Mouse (Mus musculus) embryonic facial prominence, embryonic 14.5 days (tissue): ENCODE data around the gene Ccnd1. TPM values are rescaled to one million over a fixed set of nuclear protein-coding genes. Genes with fewer than 3 reads are reported as not detected.

Experiments used
- ATAC-seq: fragments of 200-750 bp; cut with Nextera tagmentation; 2 replicates; pipeline ENCODE4 v1.8.0; 2017; ENCODE audit warnings: low read depth, moderate number of reproducible peaks, moderate TSS enrichment
- DNase-seq: peaks from one replicate; pipeline ENCODE4 v3.0.0-alpha.2; 2015; ENCODE audit warnings: low spot score
- H3K27ac ChIP-seq: fragments of 300-500 bp; sonication (generic); replicated peaks from 2 replicates; pipeline ENCODE4 v1.5.1; 2014; ENCODE audit warnings: low read depth, mild to moderate bottlenecking, low read length, moderate library complexity
- H3K27me3 ChIP-seq: fragments of 300-500 bp; sonication (generic); replicated peaks from 2 replicates; pipeline ENCODE4 v1.6.1; 2014; ENCODE audit warnings: low read length; ENCODE audit not compliant: control insufficient read depth, insufficient read depth
- H3K36me3 ChIP-seq: fragments of 300-500 bp; sonication (generic); 2 replicates; pipeline ENCODE4 v1.6.1; 2014; ENCODE audit warnings: low read length, mixed read lengths; ENCODE audit not compliant: control insufficient read depth, insufficient read depth
- H3K4me1 ChIP-seq: fragments of 300-500 bp; sonication (generic); 2 replicates; pipeline ENCODE4 v1.6.1; 2014; ENCODE audit warnings: antibody characterized with exemption, low read length; ENCODE audit not compliant: control insufficient read depth, insufficient read depth
- H3K4me2 ChIP-seq: fragments of 300-500 bp; sonication (generic); 2 replicates; pipeline ENCODE4 v1.6.1; 2014; ENCODE audit warnings: low read depth, mild to moderate bottlenecking, low read length, moderate library complexity, mixed read lengths
- H3K4me3 ChIP-seq: fragments of 300-500 bp; sonication (generic); 2 replicates; pipeline ENCODE4 v1.5.1; 2014; ENCODE audit warnings: low read depth, mild to moderate bottlenecking, low read length
- H3K9ac ChIP-seq: fragments of 300-500 bp; sonication (generic); 2 replicates; pipeline ENCODE4 v1.6.1; 2014; ENCODE audit warnings: low read depth, mild to moderate bottlenecking, low read length, moderate library complexity, mixed read lengths
- H3K9me3 ChIP-seq: fragments of 300-500 bp; sonication (generic); 2 replicates; pipeline ENCODE4 v1.6.1; 2016; ENCODE audit warnings: low read length; ENCODE audit not compliant: control insufficient read depth
- WGBS: fragments of 180-500 bp; shearing (Covaris S2); extraction: QIAGEN DNeasy Blood & Tissue Kit; methylation state at CpG from one replicate; pipeline ENCODE4 v1.1.7; 2014; 5-methylcytosine and 5-hydroxymethylcytosine counted together
- polyA plus RNA-seq: library from polyadenylated mRNA; unstranded; fragments of >200 nt; fragmentation: Nextera tagmentation; extraction: Ambion mirVana; gene quantifications from 2 replicates; pipeline ENCODE4 v1.2.1, GENCODE M21; 2014

The Ccnd1 gene
- polyA plus RNA-seq, result 137 and 146 TPM in 2 replicates

DNA sequence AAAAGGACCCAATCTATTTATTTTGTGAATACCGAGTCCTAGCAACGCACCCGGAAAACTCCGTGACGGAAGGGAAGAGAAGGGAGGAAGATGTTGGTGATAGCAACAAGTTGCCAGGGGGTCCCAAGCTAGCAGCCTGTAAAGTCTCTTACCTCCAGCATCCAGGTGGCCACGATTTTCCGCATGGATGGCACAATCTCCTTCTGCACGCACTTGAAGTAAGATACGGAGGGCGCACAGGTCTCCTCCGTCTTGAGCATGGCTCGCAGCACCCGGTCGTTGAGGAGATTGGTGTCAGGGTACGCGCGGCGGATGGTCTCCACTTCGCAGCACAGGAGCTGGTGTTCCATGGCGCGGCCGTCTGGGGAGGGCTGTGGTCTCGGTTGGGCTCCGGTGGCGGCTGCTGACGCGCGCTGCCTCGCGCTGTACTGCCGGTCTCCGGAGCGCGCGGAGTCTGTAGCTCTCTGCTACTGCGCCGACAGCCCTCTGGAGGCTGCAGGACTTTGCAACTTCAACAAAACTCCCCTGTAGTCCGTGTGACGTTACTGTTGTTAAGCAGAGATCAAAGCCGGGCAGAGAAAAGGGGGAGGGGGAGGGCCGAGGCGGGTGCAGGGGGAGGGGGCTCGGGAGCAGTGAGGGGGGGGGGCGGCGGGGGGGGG, at the start of gene Ccnd1:
Gene Ccnd1 (minus strand): TSS at position 582 of the 659 bp plus-strand sequence.
- H3K4me1 ChIP-seq, result peaks cover 12% of the 10 kb centered on the region
- peak within 1 kb of the TSS; percentile 91 for H3K27ac ChIP-seq
- H3K9ac ChIP-seq, result peak within 1 kb of the TSS; percentile 77
- peak; percentile 93 for DNase-seq
- H3K4me3 ChIP-seq, result peak within 1 kb of the TSS; percentile 70
- peak; percentile 64 for ATAC-seq
- H3K36me3 ChIP-seq, result peaks cover 27% of the 10 kb centered on the region
- 0 out of 2 replicates have a peak, but pooled peaks cover 6% of the 10 kb centered on the region for H3K27me3 ChIP-seq
- WGBS, result under 1% methylated on average over 22 of the region's 45 CpGs
- no peaks in the 10 kb centered on the region for H3K9me3 ChIP-seq
- peak within 1 kb of the TSS; percentile 93 for H3K4me2 ChIP-seq

- no peaks in the 10 kb centered on the region for H3K36me3 ChIP-seq
- H3K27me3 ChIP-seq, result no peaks in the 10 kb centered on the region
- no peak overlapping the region for H3K4me3 ChIP-seq
- H3K9ac ChIP-seq, result no peak overlapping the region
- ATAC-seq, result no peak
- no peaks in the 10 kb centered on the region for H3K4me1 ChIP-seq
- H3K27ac ChIP-seq, result no peak overlapping the region
- DNase-seq, result peak; percentile 61
- H3K4me2 ChIP-seq, result no peak overlapping the region
- 55% methylated on average over 3 of the region's 3 CpGs for WGBS
- no peaks in the 10 kb centered on the region for H3K9me3 ChIP-seq
Measured at GRCm38 (mm10) chr7:144988856-144989255, 49.1 kb upstream of the Ccnd1 start.

GRCm38 (mm10) chr7:144985100-144985499, 45.4 kb upstream of the Ccnd1 start:
- no peak overlapping the region for H3K27ac ChIP-seq
- H3K9me3 ChIP-seq, result no peaks in the 10 kb centered on the region
- no peaks in the 10 kb centered on the region for H3K27me3 ChIP-seq
- WGBS, result 67% methylated on average over 1 of the region's 1 CpGs
- H3K4me3 ChIP-seq, result no peak overlapping the region
- no peaks in the 10 kb centered on the region for H3K4me1 ChIP-seq
- no peak for ATAC-seq
- no peak overlapping the region for H3K9ac ChIP-seq
- H3K4me2 ChIP-seq, result no peak overlapping the region
- DNase-seq, result no peak
- no peaks in the 10 kb centered on the region for H3K36me3 ChIP-seq

DNA sequence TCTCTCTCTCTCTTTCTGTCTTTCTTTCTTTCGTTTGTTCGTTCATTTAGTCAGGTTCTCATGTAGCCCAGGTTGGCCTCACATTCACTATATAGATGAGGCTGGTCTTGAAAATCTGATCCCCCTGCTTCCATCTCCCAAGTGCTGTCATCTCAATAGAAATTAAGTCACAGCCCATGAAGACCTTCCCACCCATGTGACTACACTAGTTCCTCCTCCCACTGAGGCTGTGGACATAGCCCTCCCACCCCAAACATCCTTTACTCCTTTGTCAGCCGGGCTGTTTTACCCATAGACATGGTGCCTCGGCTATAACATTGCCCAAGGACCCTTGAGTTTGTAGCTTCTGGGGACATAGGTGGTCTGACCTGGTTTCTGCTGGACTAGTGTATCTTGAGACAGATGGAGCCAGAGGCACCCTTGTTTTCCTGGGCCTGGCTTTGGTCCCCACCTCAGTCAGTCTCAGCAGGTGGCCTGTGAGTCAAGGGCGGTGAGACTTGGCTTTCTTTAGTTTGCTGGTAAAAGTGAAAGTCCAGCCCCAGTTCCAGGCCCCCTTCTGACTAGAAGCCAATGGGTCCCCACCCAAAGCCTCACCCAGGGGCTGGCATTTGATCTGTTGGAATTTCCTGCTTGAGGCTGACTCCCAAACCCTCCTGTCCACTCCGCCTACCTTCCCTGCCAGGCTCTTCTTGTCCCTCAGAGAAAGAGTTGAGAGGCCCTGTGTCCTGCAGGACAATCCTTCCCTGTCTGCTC, 42.8 kb upstream of the Ccnd1 start:
- H3K4me1 ChIP-seq, result no peaks in the 10 kb centered on the region
- no peaks in the 10 kb centered on the region for H3K27me3 ChIP-seq
- no peaks in the 10 kb centered on the region for H3K9me3 ChIP-seq
- DNase-seq, result no peak
- no peak overlapping the region for H3K4me2 ChIP-seq
- no peak overlapping the region for H3K4me3 ChIP-seq
- no peak overlapping the region for H3K27ac ChIP-seq
- no peak overlapping the region for H3K9ac ChIP-seq
- no peak for ATAC-seq
- 87% methylated on average over 6 of the region's 6 CpGs for WGBS
- no peaks in the 10 kb centered on the region for H3K36me3 ChIP-seq

DNA sequence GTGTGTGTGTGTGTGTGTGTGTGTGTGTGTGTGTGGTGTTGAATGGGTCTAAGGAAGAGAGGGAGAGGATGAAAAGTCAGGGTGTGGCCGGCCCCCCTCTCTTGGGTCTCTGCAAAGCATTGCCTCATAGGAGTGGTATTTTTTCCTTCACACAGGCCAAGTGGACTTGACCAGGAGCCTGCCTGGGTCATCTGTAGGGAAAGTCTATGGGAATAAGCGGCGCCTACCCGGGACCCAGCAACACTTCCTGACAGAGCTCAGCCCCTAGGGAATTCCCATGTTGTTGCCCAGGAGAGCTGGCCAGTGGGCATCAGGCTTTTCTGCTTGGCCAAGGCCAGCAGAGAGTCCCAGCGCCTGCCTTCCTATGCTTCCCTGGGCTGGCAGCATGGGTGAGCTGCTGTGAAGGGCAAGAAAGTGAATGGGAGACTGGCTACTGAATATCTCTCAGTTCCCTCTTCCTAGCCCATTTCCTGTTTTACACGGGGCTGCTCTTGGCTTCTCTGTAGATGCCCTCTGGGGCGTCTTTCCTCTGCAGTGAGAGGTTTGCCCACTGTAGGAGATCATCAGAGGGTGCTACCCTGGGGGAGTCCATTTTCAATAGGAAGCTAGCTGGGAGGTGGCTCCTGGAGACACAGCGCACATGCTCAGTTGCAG, 41.8 kb upstream of the Ccnd1 start:
- no peak overlapping the region for H3K9ac ChIP-seq
- 66% methylated on average over 6 of the region's 8 CpGs for WGBS
- no peaks in the 10 kb centered on the region for H3K9me3 ChIP-seq
- no peak overlapping the region for H3K4me3 ChIP-seq
- no peaks in the 10 kb centered on the region for H3K36me3 ChIP-seq
- no peak overlapping the region for H3K27ac ChIP-seq
- DNase-seq, result no peak
- no peaks in the 10 kb centered on the region for H3K27me3 ChIP-seq
- H3K4me1 ChIP-seq, result no peaks in the 10 kb centered on the region
- H3K4me2 ChIP-seq, result no peak overlapping the region
- ATAC-seq, result no peak

- Histone ChIP-seq H3K4me2 (no peak overlapping the region), H3K4me3 (no peak overlapping the region), H3K9me3 (no peaks in the 10 kb centered on the region), H3K27me3 (no peaks in the 10 kb centered on the region), H3K9ac (no peak overlapping the region), H3K27ac (no peak overlapping the region), H3K4me1 (no peaks in the 10 kb centered on the region), H3K36me3 (no peaks in the 10 kb centered on the region)
- 78% methylated on average over 5 of the region's 5 CpGs for WGBS
- ATAC-seq (no peak), DNase-seq (no peak)
Measured at GRCm38 (mm10) chr7:144979814-144980213, 40.1 kb upstream of the Ccnd1 start.

- no peaks in the 10 kb centered on the region for H3K9me3 ChIP-seq
- no peak overlapping the region for H3K4me2 ChIP-seq
- H3K4me1 ChIP-seq, result no peaks in the 10 kb centered on the region
- H3K27me3 ChIP-seq, result no peaks in the 10 kb centered on the region
- no peak overlapping the region for H3K4me3 ChIP-seq
- no peak overlapping the region for H3K9ac ChIP-seq
- H3K36me3 ChIP-seq, result no peaks in the 10 kb centered on the region
- no peak overlapping the region for H3K27ac ChIP-seq
- DNase-seq (no peak), ATAC-seq (no peak)
- 75% methylated on average over 2 of the region's 2 CpGs for WGBS
Measured at GRCm38 (mm10) chr7:144977121-144977520, 37.4 kb upstream of the Ccnd1 start.

DNA sequence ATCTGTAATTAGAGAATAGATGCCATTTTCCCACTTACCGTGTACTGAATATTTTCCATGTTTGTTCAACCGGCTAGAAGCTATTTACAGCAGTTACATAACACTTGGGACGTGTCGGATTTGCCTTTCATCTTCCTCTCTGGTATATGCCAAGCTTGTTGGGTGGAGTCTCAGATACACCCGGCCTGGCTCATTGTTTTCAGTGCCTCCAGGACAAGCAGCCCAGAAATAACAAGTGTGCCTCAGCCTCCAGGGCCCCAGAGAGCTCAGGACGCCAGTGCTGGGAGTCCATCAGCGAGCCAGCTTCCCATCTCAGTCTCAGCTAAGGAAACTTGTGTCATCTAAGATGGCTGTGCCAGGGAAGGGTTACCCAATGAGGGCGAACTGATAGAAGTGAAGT, 33.7 kb upstream of the Ccnd1 start:
- H3K9me3 ChIP-seq, result no peaks in the 10 kb centered on the region
- no peak overlapping the region for H3K27ac ChIP-seq
- no peaks in the 10 kb centered on the region for H3K36me3 ChIP-seq
- peak; percentile 36 for DNase-seq
- H3K4me2 ChIP-seq, result no peak overlapping the region
- no peaks in the 10 kb centered on the region for H3K27me3 ChIP-seq
- 60% methylated on average over 8 of the region's 8 CpGs for WGBS
- no peak overlapping the region for H3K9ac ChIP-seq
- no peak for ATAC-seq
- H3K4me1 ChIP-seq, result no peaks in the 10 kb centered on the region
- H3K4me3 ChIP-seq, result no peak overlapping the region
